Mouse (Mus musculus): ENCODE results near the gene Aar2. TPM values are rescaled to one million over a fixed set of nuclear protein-coding genes. Genes with fewer than 3 reads are reported as not detected.

The Aar2 gene
- total RNA-seq, 2 experiments from 2014 or later, result 28.6 to 33.2 TPM

- no peak for DNase-seq
- intact Hi-C loops (cut with DNase I), result no loop called here
Observed at GRCm38 (mm10) chr2:156563557-156563956, 16.2 kb downstream of the Aar2 start.

GRCm38 (mm10) chr2:156566512-156566911, 19.1 kb downstream of the Aar2 start:
- DNase-seq, result no peak
- intact Hi-C loops (cut with DNase I), result no loop called here

- DNase-seq, result no peak
- intact Hi-C loops (cut with DNase I), result no loop called here
Observed at GRCm38 (mm10) chr2:156568647-156569046, 21.3 kb downstream of the Aar2 start.

GRCm38 (mm10) chr2:156569261-156569660, 21.9 kb downstream of the Aar2 start:
- no peak for DNase-seq
- intact Hi-C loops (cut with DNase I), result no loop called here

GRCm38 (mm10) chr2:156571521-156571920, 24.1 kb downstream of the Aar2 start:
- no peak for DNase-seq
- intact Hi-C loops (cut with DNase I), result no loop called here

DNA sequence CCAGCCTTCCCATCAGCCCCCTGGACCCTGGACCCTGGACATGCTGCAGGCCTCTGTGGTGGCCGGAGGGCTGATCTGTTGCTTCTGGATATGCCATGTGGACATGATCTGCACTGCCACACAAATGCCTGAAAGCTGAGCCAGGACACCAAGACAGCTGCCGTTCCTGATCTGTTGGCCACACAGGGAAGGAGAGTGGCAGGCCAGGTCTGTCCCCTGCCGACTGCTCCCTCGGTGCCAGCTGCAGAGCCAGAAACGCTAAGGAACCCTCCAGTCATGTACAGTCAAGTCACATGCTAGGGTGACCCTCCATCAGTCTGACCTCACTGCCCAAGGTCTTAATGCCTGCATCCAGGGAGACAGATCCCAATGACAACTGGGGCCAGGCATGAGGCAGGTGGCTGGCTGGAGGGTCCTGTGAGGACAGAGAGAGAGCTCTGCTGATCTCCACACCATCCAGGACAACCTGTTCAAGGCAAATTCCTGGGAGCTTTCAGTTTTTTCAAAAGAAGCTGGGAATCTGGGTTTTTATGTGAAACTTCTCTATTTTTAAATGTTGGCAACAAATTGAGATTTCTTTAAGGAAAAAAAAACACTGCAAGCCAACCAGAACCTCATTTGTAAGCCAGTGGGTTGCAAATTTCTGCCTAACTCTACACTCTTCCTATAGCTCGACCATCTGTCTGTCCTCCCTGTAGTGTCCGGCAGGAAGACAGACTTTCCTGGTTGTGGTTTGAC, 29.6 kb downstream of the Aar2 start:
- peak; percentile 32 for DNase-seq
- intact Hi-C loops (cut with DNase I), result no loop called here

DNA sequence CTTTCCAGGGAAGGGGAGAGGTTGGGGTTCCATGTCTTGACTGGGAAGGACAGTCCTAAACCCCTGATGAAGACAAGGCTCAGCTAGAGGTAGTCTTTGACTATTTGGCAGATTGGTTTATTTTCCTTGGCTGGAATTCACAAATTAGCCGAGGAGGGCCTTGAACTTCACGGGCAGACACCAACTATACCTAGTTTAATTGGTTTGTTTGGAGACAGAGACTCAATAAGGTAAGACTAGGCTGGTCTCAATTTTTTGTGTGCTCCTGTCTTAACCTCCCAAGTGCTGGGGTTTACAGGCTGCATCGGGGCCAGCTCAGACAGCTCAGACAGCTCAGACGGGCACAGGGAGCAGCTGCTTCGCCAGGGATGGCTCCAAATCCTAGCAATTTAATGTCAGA, 33.1 kb downstream of the Aar2 start:
- no peak for DNase-seq

DNA sequence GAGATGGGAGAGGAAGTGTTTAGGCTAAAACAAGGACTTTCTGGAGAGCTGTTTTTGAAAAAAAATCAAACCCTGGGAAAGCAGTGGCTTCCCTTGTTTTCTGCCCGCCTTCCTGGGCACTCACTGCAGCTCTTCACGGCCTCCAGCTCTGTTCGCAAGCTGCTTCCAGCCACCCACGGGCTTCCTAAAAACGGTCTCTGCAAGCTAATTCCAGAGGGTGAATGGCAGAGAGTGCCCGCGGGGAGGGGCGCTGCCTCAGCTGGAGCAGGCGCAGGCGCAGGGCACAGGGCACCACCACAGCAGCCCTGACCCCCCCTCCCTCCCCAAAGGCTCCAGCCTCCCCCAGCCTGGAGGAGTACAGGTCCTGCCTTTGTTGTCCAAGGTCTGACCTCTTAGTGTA, 33.9 kb downstream of the Aar2 start:
- DNase-seq, result peak; percentile 41
- intact Hi-C loops (cut with DNase I), result no loop called here

More for the DNA sequence above, 33.1 kb downstream of the Aar2 start:
- intact Hi-C loops (cut with DNase I), result no loop called here

DNA sequence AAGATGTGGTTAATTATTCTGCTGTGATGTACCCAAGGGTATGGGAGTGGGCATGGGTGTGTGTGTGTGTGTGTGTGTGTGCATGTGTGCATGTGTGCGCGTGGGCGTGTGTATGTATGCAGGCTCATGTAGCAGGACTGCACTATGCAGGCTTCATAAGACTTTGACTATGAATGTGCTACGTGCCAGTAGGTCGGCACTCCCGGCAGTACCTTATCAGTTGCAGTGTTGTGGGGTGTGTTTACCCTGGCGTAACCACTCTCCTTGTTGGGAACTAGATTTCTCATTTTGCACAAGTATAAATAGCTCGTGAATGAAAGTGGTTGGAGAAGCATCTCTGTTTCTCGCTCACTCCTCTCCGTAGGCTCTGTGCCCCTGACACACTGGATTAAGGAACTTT, 35.5 kb downstream of the Aar2 start:
- no peak for DNase-seq
- intact Hi-C loops (cut with DNase I), result no loop called here

DNA sequence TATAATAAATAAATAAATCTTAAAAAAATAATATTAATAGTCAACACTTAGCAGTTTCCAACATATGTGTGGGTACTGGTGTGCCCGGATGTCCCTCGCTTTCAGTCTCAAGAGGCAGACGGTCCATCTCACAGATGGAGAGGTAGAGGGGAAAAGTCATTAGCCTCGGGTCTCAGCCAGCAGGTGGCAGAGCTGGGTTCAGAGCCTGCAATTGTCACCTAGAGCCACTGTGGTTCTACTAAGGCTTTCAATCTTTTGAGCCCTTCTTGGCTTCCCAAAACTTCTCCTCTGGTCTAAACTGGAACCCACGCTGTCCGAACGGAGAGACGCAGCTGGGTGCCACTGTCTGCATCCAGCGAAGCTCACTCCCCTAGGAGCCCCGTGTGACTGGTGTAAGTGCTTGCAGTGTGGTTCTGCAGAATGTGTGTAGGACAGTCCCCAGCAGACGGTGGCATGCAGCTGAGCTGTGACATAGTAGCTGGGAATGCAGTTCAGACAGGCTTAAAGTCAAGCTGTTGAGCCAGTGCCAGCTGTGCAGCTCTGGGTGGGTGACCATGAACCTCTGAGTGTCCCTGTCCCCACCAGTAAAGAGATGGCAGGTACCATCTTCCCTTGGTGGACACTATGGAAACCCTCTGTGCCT, 36.9 kb downstream of the Aar2 start:
- intact Hi-C loops (cut with DNase I), result no loop called here
- peak; percentile 51 for DNase-seq

DNA sequence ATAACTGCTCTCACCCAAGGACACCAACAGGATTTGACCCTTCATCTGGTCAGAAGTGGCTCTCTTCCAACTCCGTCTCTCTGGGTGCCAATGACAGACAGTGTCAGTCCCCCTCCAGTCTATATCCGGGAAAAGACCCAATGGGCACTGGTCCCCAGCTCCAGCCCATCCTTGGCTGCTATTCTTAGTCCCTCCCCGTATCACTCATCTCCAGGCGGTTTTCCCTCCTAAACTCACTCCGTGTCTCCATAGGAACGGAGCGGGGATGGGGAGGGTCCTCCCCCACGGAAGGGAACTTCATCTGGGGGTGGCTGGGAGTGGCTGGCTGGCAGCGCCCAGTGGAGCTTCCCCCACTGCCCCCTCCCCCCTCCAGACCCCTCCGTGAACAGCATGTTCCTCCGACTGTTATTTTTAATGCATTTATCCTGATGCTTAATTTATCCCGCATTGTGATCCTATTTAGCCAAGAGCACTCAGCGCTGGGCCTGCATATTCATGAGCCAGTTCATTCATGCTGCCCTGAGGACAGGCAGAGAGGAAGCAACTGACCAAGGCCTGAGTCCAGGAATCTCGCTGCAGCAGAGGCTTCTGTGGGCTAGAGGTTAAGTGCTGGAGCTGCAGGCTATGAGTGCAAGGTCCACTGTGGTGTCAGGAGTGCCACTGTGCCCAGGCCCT, 37.5 kb downstream of the Aar2 start:
- peak; percentile 59 for DNase-seq
- intact Hi-C loops (cut with DNase I), result no loop called here

GRCm38 (mm10) chr2:156589481-156589880, 42.1 kb downstream of the Aar2 start:
- intact Hi-C loops (cut with DNase I), result no loop called here
- DNase-seq, result peak; percentile 14

DNA sequence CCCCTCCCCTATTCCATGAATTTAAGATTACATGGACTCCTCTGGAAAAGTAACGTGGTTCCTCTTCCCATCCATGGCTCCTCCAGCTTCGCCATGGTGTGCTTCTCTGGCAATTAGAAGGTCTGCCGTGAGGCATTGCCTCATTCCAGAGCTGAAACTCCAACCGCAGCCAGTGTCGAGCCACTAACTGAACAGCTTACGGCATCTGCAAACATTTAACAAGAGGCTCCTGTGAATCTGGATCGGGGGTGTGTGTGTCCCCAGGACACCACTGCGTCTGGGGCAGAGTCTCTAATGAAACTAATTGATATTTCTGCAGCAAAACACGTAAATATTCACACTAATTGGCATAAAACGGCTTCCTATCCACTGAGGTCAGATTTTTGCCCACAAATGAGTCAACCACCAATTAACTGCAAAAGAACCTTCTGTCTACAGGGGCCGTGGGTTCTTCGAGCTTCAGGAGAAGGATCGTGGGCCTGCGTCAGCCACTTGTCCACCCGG, 47.7 kb downstream of the Aar2 start:
- no peak for DNase-seq
- intact Hi-C loops (cut with DNase I), result no loop called here

DNA sequence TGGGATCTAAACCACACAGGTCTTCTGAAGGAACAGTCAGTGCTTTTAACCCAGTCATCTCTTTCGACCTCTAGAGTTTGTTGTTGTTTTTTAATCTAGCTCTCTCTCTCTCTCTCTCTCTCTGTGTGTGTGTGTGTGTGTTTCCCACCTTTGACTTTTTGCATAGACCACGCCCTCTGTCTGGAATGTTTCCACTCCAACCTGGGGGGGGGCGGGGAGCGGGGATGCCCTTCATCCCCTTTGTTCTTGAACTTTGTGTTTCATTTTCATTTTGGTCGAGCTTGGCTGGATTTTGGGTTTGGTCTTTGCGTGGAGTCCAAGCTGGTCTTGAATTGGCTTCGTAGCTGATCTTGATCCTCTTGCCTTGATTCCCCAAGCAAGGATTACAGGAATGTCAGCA, 55.2 kb downstream of the Aar2 start:
- intact Hi-C loops (cut with DNase I), result no loop called here
- no peak for DNase-seq

GRCm38 (mm10) chr2:156603671-156604070, 56.3 kb downstream of the Aar2 start:
- no peak for DNase-seq
- intact Hi-C loops (cut with DNase I), result no loop called here

- intact Hi-C loops (cut with DNase I), result no loop called here
- DNase-seq, result no peak
Observed at GRCm38 (mm10) chr2:156605144-156605543, 57.8 kb downstream of the Aar2 start.

DNA sequence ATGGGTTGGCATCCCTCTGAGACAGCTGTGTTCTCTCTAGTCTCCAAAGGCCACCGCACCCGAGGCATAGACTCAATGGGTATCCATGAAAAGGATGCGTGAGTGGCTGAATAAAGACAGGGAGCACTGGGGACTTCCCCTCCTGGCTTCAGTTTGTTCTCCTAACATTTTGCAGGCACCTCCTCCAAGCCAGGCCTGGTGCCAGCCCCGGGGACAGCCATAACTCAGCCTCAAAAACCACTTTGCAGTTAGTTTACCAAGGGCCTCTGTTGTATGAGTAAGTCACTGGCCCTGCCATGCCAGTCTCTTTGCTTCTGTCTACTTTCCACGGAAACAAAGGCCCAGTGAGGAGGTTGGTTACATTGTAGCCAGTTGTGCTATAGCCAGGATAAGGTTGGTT, 58.6 kb downstream of the Aar2 start:
- intact Hi-C loops (cut with DNase I), result no loop called here

GRCm38 (mm10) chr2:156613081-156613540, 65.7 kb downstream of the Aar2 start:
- DNase-seq, result peak; percentile 75
- intact Hi-C loops (cut with DNase I), result loop anchor here (5.0 kb wide), 1 partner anchor 84 kb away; no protein-coding TSS in a partner anchor

More for the DNA sequence above, 58.6 kb downstream of the Aar2 start:
- DNase-seq, result no peak

- DNase-seq, result peak; percentile 39
- intact Hi-C loops (cut with DNase I), result loop anchor here (5.0 kb wide), 1 partner anchor 84 kb away; no protein-coding TSS in a partner anchor
Observed at GRCm38 (mm10) chr2:156613541-156614257, 66.3 kb downstream of the Aar2 start, which contains the start of gene Dlgap4. Dlgap4 (plus strand) TSS chr2:156613705.

DNA sequence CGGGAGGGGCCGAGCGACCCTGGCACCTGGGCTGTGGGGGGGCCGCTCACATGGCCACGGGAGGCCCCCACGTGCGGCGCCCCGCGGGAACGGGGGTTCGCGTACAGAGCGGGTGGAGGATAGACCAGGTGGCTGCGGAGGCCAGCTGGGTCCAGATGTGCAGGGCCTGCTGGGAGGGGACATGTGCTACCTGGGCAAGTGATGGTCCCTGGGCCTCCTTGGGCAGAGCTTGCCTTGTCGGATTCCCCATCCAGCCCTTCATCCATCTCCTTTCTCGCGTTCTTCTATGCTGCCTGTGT, 66.8 kb downstream of the Aar2 start:
- intact Hi-C loops (cut with DNase I), result loop anchor here (5.0 kb wide), 1 partner anchor 83 kb away; no protein-coding TSS in a partner anchor
- no peak for DNase-seq
